Mouse (Mus musculus) layer of hippocampus, postnatal 25 days (tissue): ENCODE results near the gene Cacng5. TPM values are rescaled to one million over a fixed set of nuclear protein-coding genes. Genes with fewer than 3 reads are reported as not detected.

Experiments used
- DNase-seq, 2 experiments: peaks; one replicate each; pipeline ENCODE4 v3.0.0; 2022; ENCODE audit warnings: mixed read lengths in 2 of 2, low spot score in 1 of 2; ENCODE audit errors: extremely low spot score in 1 of 2
- total RNA-seq, 2 experiments: library from RNA; stranded (reverse); gene quantifications; 2 replicates each; pipeline ENCODE4 v1.2.3; 2021

Cacng5 gene
- total RNA-seq, 2 experiments from 2014 or later, result 15.1 to 15.5 TPM

DNA sequence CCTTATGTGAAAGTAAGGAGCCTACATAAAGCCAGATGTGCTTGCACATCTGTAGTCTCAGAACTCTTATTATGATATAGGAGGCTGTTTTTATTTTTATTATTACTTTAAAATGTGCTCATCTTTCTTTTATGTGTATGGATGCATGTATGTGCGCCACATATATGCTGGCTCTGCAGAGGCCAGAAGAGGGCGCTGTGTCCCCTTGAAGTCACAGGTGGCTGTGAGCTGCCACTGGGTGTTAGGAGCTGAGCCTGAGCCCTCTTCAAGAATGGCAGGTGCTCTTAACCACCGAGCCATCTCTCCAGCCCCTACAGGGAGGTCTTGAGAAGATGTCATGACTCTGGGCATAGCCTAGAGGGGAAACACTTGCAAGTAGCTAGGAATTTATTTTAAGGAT is 23.5 kb downstream of the Cacng5 start:
- DNase-seq, result no peak

GRCm38 (mm10) chr11:107887342-107887741 is 27.5 kb downstream of the Cacng5 start:
- DNase-seq, result no peak

DNA sequence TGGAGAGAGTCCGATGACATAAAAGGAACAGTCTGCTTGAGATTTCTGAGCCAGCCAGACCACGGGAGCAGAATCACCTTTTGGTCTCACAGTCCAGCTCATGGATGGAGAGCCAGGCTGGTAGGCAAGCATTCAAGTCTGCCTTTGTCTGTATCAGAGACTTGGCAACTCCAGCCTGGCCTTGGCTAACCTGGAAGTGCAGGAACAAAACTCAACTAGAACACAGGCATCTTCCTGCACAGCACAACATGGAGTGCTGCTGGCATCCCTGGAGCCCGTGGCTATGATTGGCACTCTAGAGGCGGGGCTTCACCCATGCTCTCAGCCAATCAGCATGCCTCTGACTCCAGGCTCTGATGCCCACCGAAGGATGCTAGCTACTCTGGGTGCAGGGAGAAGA is 38.0 kb downstream of the Cacng5 start:
- peak in 1 of 2 experiments; percentile 28 for DNase-seq

DNA sequence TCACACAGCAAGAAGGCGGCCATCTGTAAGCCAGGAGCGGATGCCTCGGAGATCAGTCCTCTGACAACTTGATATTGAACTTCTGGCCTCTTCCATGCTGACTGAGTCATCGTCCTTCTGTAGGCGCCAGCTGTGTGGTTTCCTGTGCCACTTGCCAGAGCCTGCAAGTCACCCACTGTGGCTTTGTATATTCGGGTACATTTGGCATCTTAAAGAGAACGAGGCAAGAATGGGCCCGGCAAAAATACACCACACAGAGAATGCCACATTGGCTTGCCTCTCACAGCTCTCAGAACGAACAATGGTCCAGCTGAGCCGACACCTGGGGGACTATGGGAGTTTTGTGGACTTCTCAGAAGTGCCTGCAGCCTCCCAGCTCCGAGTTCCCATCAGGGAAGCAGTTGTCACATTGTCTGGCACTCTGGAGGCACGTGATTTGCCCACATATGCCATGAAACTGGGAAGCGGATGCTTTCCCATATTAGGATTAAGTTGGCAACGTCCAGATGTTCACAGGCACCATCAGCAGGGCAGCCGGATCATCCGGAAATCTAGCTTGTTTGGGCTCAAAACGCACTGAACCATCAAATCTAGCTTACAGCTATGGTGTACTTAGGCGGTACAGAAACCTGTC is 38.9 kb downstream of the Cacng5 start:
- DNase-seq, result peak in 1 of 2 experiments; percentile 18

GRCm38 (mm10) chr11:107872743-107873142 is 42.1 kb downstream of the Cacng5 start:
- no peak for DNase-seq

- no peak for DNase-seq
These were observed 47.3 kb downstream of the Cacng5 start for GRCm38 (mm10) chr11:107867509-107867908.

GRCm38 (mm10) chr11:107865128-107865527 is 49.7 kb downstream of the Cacng5 start:
- peak; percentile 89 to 97 for DNase-seq

DNA sequence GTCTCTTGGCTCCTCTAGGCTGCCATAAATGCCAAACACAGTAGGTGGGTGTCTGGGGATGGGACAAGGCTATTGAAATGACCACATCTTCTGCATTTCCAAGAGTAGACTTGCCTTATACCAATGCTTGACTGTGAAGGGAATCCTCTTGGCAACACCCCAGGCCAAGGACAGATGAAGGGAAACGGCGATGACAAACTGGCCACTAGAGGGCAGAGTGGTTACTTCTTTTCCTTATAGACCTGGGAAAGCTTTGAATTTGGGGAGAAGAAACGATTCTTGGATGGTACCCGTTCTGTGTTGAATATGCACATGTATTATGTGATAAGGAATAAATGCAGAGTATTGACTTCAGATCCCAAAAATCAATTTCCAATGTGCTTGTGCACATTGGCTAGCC is 50.8 kb downstream of the Cacng5 start:
- DNase-seq, result peak; percentile 61 to 81

DNA sequence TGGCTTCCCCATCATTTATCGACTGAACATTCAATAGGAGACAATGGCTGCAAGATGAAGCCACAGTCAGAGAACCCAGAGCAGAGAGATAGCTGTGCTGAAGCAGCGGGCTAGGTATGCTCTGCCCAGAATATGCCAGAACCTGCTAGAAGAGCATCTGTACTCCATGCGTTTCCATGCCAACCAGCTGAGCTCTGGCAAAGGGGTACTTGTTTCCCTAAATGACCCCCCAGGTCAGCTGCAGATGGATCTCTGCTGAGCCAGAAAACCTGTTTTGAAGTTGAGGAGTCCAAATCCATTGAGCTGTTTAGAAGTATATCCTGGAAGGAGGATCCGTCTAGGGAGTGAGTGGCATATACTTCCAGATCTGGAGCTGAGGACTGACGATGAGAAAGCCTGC is 53.1 kb downstream of the Cacng5 start:
- no peak for DNase-seq

GRCm38 (mm10) chr11:107859871-107860270 is 55.0 kb downstream of the Cacng5 start:
- no peak for DNase-seq

DNA sequence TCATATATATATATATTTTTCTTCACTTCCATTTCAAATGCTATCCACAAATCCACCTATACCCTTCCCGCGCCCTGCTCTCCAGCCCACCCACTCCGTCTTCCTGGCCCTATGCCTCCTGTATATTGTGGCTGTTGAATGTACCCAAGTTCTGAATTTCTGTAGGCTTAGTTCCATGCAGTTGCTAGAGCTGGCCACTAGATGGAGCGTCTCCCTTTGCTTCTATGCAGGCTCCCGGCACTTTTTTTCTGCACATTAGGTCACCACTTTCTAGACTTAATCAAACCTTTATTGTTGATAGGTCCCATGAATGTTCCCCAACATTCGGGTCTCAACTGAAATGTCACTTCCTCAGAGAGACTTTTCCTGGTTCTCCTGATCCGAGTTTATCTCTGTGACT is 55.6 kb downstream of the Cacng5 start:
- peak in 1 of 2 experiments; percentile 53 for DNase-seq

- DNase-seq, result peak; percentile 54 to 78
These were observed 61.8 kb downstream of the Cacng5 start for GRCm38 (mm10) chr11:107853088-107853487.

DNA sequence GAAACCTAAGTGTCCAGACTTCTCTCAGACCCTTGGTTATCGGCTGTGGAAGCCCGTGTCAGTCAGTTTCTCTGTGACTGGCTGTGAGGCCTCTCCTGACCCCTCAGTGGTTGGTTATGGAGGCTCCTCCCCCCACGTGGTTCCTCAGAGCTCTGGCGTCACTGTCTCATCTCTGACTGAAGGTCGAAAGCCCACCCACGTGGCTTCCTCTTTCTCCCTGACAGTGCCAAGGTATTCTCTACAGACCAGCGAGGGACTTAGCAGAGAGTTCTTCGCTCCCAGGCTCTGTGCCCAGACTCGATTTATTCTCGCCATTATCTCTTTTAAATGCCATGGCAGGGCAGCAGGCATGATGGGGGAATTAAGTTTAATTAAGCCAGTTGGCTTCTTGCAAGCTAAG is 65.2 kb downstream of the Cacng5 start:
- no peak for DNase-seq

GRCm38 (mm10) chr11:107844175-107844574 is 70.7 kb downstream of the Cacng5 start:
- no peak for DNase-seq

- no peak for DNase-seq
These were observed 81.4 kb downstream of the Cacng5 start for GRCm38 (mm10) chr11:107833351-107834040.

Other genes starting within 250 kb of the Cacng5 start
- not detected for gene Cacng1, start 198.5 kb downstream of the Cacng5 start, total RNA-seq
- gene Cacng4, start 120.5 kb downstream of the Cacng5 start, total RNA-seq, result 10 to 100 TPM; 30.8 to 32.5 TPM